In the genomic region with DNA sequence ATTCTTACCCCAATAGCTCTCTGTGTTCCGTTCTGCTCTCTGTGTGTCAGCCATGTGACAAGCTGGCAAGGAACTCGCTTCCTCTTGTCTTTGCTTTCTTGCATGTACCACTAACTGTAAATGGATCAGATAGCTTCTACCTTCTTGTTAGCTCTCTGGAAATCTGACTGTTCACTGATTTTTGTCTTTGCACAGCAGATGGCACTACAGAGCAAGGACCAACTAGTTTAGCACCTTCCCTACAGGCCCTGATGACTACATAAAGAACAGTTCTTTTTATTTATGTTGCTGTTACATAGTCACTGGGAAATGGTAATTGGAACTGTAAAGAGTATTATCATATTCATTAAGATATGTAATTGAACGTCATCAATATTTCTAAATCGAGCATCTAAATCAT, we compare ENCODE assay signal across 8 mouse cellular contexts.
DNase-seq lines count a peak whose midpoint lies in the region; ATAC-seq and TF ChIP-seq lines count a peak whose summit lies in the region.

No protein-coding gene starts in this region.

- ATAC-seq in monocyte, adult 5-6 weeks (replicated peaks; ENCODE audit: insufficient number of reproducible peaks, low FRiP score, low TSS enrichment, poor library complexity, severe bottlenecking), result no peak

- DNase-seq in gastrocnemius, adult 2 months, result no peak
- no peak for DNase-seq in gastrocnemius, postnatal 14 days
- DNase-seq in lung, postnatal 36 days, result peak; percentile 6
- DNase-seq in lung, postnatal 25 days (ENCODE audit: low spot score), result no peak
- peak; percentile 57 for DNase-seq in cerebellum, adult 9-10 months
- DNase-seq in right cerebral cortex, adult 2 months (ENCODE audit: low spot score in 2 of 2), result peak; percentile 47 to 64
- no peak for DNase-seq in spleen, postnatal 14 days (ENCODE audit: low spot score in 2 of 2)

- peak; percentile 38 for TF ChIP-seq CTCF in gastrocnemius, adult 2 months (IDR thresholded peaks at IDR 0.05)

- intact Hi-C loops in gastrocnemius, adult 2 months (cut with DNase I), result no loop called here
- intact Hi-C loops in gastrocnemius, postnatal 14 days (cut with DNase I; ENCODE audit: low total_unique reads), result no loop called here

- no peak overlapping the region for H3K4me3 ChIP-seq in gastrocnemius, adult 2 months

- H3K27ac ChIP-seq in gastrocnemius, adult 2 months, result no peak overlapping the region

Comparison
In these comparisons a context has a peak if more than half of its experiments do, and no peak if none do; other contexts are left out.
1. DNase-seq: peak in lung, postnatal 36 days (single experiment), cerebellum, adult 9-10 months (single experiment) and right cerebral cortex, adult 2 months (2 of 2); none in gastrocnemius, adult 2 months (single experiment), gastrocnemius, postnatal 14 days (single experiment), lung, postnatal 25 days (single experiment) and spleen, postnatal 14 days (0 of 2).